Comparison of ENCODE assay signal across 20 mouse cellular contexts in genomic region chr14:47406000-47406399, GRCm38 (mm10). TPM values are rescaled to one million over a fixed set of nuclear protein-coding genes. Genes with fewer than 3 reads are reported as not detected.
DNase-seq lines count a peak whose midpoint lies in the region; ATAC-seq and TF ChIP-seq lines count a peak whose summit lies in the region.
"Had no signal": no experiment of that assay in that cellular context is flagged by ENCODE, and none has a peak within 500 bp of the region (broad histone marks: within the 10 kb centered on the region; RNA-seq: fewer than 3 reads in every experiment).

No protein-coding gene starts in this region.

- 67% methylated on average over 9 of the region's 9 CpGs for WGBS in stomach, embryonic 16.5 days
- WGBS in stomach, postnatal 0 days = 61% methylated on average over 9 of the region's 9 CpGs

- peaks cover 29% of the 10 kb centered on the region for H3K36me3 ChIP-seq in stomach, embryonic 16.5 days (ENCODE audit: control insufficient read depth, insufficient read depth, low read length)
- H3K36me3 ChIP-seq in stomach, postnatal 0 days (ENCODE audit: control insufficient read depth, insufficient read depth, low read length) = peaks cover 13% of the 10 kb centered on the region
- H3K36me3 ChIP-seq: hindbrain, embryonic 15.5 days had no signal

- no peak for TF ChIP-seq CTCF in stomach, postnatal 0 days (IDR thresholded peaks at IDR 0.05; ENCODE audit: low read depth)

- TF ChIP-seq EP300 in stomach, postnatal 0 days (optimal IDR thresholded peaks at IDR 0.05) = no peak

- H3K9me3 ChIP-seq in stomach, embryonic 16.5 days (replicated peaks; ENCODE audit: control insufficient read depth, low read length) = no peaks in the 10 kb centered on the region
- H3K9me3 ChIP-seq in stomach, postnatal 0 days (ENCODE audit: control insufficient read depth, low read length) = no peaks in the 10 kb centered on the region
- H3K9me3 ChIP-seq: embryonic facial prominence, embryonic 13.5 days; forebrain, embryonic 13.5 days; G1E; heart, embryonic 13.5 days; hindbrain, embryonic 15.5 days had no signal

- peak; percentile 37; the same call in 1 of the 2 replicates for ATAC-seq in stomach, embryonic 16.5 days (ENCODE audit: insufficient read depth, low FRiP score)
- ATAC-seq in stomach, postnatal 0 days (ENCODE audit: low FRiP score, low TSS enrichment) = no peak
- ATAC-seq: forebrain, embryonic 13.5 days; forebrain, postnatal 0 days had no signal

- no peak overlapping the region for H3K9ac ChIP-seq in stomach, embryonic 16.5 days (ENCODE audit: low read length)
- H3K9ac ChIP-seq in stomach, postnatal 0 days (ENCODE audit: low read length) = no peak overlapping the region
- H3K9ac ChIP-seq: embryonic facial prominence, embryonic 13.5 days; forebrain, embryonic 13.5 days; forebrain, postnatal 0 days; heart, embryonic 13.5 days; hindbrain, embryonic 15.5 days had no signal

- H3K27ac ChIP-seq in stomach, embryonic 16.5 days (ENCODE audit: low read length) = no peak overlapping the region
- H3K27ac ChIP-seq in stomach, postnatal 0 days (replicated peaks) = no peak overlapping the region
- H3K27ac ChIP-seq: embryonic facial prominence, embryonic 13.5 days; forebrain, embryonic 13.5 days; heart, embryonic 13.5 days; hindbrain, embryonic 15.5 days had no signal

- H3K27me3 ChIP-seq in stomach, embryonic 16.5 days (ENCODE audit: control insufficient read depth, insufficient read depth, low read length) = no peaks in the 10 kb centered on the region
- no peaks in the 10 kb centered on the region for H3K27me3 ChIP-seq in stomach, postnatal 0 days (ENCODE audit: control insufficient read depth, insufficient read depth, low read length)
- H3K27me3 ChIP-seq: embryonic facial prominence, embryonic 13.5 days; forebrain, embryonic 13.5 days; heart, embryonic 13.5 days; hindbrain, embryonic 15.5 days had no signal

- H3K4me1 ChIP-seq in stomach, embryonic 16.5 days (ENCODE audit: control insufficient read depth, insufficient read depth, low read length) = no peaks in the 10 kb centered on the region
- no peaks in the 10 kb centered on the region for H3K4me1 ChIP-seq in stomach, postnatal 0 days (replicated peaks; ENCODE audit: control insufficient read depth, insufficient read depth)
- H3K4me1 ChIP-seq: embryonic facial prominence, embryonic 13.5 days; forebrain, embryonic 13.5 days; heart, embryonic 13.5 days; hindbrain, embryonic 15.5 days had no signal

- no peak overlapping the region for H3K4me3 ChIP-seq in stomach, embryonic 16.5 days (replicated peaks; ENCODE audit: low read length)
- H3K4me3 ChIP-seq in stomach, postnatal 0 days (ENCODE audit: low read depth, low read length) = no peak overlapping the region
- H3K4me3 ChIP-seq: embryonic facial prominence, embryonic 13.5 days; forebrain, embryonic 13.5 days; heart, embryonic 13.5 days; hindbrain, embryonic 15.5 days had no signal

- DNase-seq in kidney, postnatal 4 days = peak; percentile 16 to 32
- DNase-seq in kidney, adult 8-10 months = no peak
- DNase-seq in stomach, postnatal 0 days (ENCODE audit: low spot score) = no peak
- peak; percentile 12 for DNase-seq in brain, adult 2 months (ENCODE audit: low read depth, low spot score)
- DNase-seq in adrenal gland, adult (ENCODE audit: inconsistent age in 2 of 2, low spot score in 1 of 2) = no peak
- DNase-seq: adrenal gland, adult 8-10 months; adrenal gland, postnatal 36 days; cerebellum, adult 11 months; cerebellum, adult 8-10 months; cerebellum, postnatal 14 days; forebrain, postnatal 0 days; gastrocnemius, postnatal 36 days; heart, adult 11 months; heart, postnatal 36 days had no signal

- H3K4me2 ChIP-seq in stomach, embryonic 16.5 days (ENCODE audit: low read depth, low read length) = no peak overlapping the region
- no peak overlapping the region for H3K4me2 ChIP-seq in stomach, postnatal 0 days (replicated peaks; ENCODE audit: low read depth)
- H3K4me2 ChIP-seq: embryonic facial prominence, embryonic 13.5 days; forebrain, embryonic 13.5 days; heart, embryonic 13.5 days; hindbrain, embryonic 15.5 days had no signal

RNA-seq across cellular contexts. Expression of gene Dlgap5, which starts 12.2 kb away (rescaled TPM):
- 30.7 and 37.0 TPM in 2 replicates for polyA plus RNA-seq in stomach, embryonic 16.5 days (2015; fragmentation: Nextera tagmentation; extraction: Ambion mirVana)
- 5.9 and 7.4 TPM in 2 replicates for polyA plus RNA-seq in stomach, postnatal 0 days (2015; fragmentation: Nextera tagmentation; extraction: Ambion mirVana)

RNA-seq across cellular contexts. Expression of gene Lgals3, which starts 38.4 kb away (rescaled TPM):
- 95.3 and 132 TPM in 2 replicates for polyA plus RNA-seq in stomach, embryonic 16.5 days (2015; fragmentation: Nextera tagmentation; extraction: Ambion mirVana)
- 359 and 387 TPM in 2 replicates for polyA plus RNA-seq in stomach, postnatal 0 days (2015; fragmentation: Nextera tagmentation; extraction: Ambion mirVana)

RNA-seq across cellular contexts. Expression of gene Fbxo34, which starts 44.2 kb away (rescaled TPM):
- 20.4 and 23.1 TPM in 2 replicates for polyA plus RNA-seq in stomach, embryonic 16.5 days (2015; fragmentation: Nextera tagmentation; extraction: Ambion mirVana)
- 17.8 and 18.1 TPM in 2 replicates for polyA plus RNA-seq in stomach, postnatal 0 days (2015; fragmentation: Nextera tagmentation; extraction: Ambion mirVana)

Comparison
In these comparisons a context has a peak if more than half of its experiments do, and no peak if none do; other contexts are left out.
1. DNase-seq: peak in kidney, postnatal 4 days (2 of 2) and brain, adult 2 months (single experiment); none in kidney, adult 8-10 months (0 of 2), stomach, postnatal 0 days (single experiment) and adrenal gland, adult (0 of 2).